Mouse (Mus musculus): ENCODE results near the gene Klf7.

The Klf7 gene

GRCm38 (mm10) chr1:64104665-64105064, 17.4 kb downstream of the Klf7 start:
- peak; percentile 92 for DNase-seq

DNA sequence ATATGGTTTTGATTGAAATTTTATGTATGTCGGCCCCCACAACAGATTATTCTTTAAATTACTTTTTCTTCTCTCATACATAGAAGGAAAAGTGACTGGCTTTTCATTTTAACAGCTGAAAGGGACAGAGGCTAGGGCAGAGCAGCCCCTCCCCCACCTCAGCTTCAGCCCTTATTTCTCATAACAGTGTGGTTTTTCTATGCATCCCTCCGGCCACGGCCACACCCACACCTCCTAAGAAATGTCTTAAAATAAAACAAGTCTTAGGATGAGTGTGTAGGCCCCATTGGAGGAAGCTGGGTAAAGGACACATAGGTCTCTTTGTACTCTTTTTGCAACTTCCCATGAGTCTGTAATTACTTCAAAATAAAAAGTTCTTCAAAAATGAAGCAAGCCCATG, 20.8 kb downstream of the Klf7 start:
- peak; percentile 49 for DNase-seq

- no peak for DNase-seq
Observed at GRCm38 (mm10) chr1:64098800-64099199, 23.3 kb downstream of the Klf7 start.

DNA sequence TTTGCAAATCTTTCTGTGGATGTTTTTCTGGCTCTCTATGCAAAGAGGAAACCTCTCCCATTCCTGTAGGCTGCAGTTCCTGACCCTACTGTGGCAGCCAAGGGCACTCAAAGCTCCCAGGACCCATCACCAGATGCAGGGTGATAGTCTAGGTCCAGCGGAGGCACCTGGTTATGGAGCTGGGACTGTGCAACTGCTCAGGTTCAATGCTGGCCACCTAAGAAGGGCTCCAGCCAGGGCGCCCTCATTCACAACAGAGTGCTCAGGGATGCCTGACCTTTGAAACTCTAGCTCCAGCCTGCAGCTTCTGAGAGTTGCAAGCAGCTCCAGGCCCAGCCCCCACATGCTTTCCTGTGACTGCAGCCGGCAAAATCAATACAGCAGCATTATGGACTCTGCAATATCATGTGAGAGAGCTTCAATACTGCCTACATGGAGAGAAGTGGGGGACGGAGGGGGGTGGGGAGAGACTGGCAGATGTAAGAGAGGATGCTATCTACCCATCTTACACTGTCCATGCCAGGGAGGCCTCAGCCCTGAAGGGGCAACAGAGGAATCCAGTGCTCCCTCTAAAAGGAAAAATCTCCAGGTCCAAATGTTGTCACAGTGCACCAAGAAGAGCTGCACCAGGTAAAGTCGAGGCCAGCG, 24.3 kb downstream of the Klf7 start:
- peak; percentile 97 for DNase-seq

- peak; percentile 92 for DNase-seq
Observed at GRCm38 (mm10) chr1:64093018-64093417, 29.1 kb downstream of the Klf7 start.

DNA sequence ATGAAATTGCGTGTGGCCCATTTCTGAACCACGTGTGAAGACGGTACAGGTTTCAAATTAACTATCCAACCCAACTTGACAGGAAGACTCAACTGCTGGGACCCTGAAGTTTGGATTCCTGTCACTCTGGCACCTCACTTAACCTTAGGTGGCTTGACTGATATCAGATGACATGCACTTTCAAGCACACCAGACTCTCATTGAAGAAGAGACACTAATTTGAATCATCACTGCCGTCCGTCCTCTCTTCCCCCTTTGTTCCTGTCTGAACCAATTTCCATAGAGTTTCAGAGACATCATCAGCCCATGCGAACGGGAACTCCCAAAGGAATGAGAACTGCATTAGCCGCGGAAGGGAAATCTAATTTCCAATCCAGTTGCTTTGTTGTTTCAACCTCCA, 30.5 kb downstream of the Klf7 start:
- DNase-seq: peak; percentile 68

GRCm38 (mm10) chr1:64090566-64090965, 31.5 kb downstream of the Klf7 start:
- DNase-seq: peak; percentile 76

GRCm38 (mm10) chr1:64089691-64090090, 32.4 kb downstream of the Klf7 start:
- peak; percentile 86 for DNase-seq

- DNase-seq: peak; percentile 96
Observed at GRCm38 (mm10) chr1:64088604-64089320, 33.3 kb downstream of the Klf7 start.

- DNase-seq: peak; percentile 99
Observed at GRCm38 (mm10) chr1:64087657-64088603, 34.2 kb downstream of the Klf7 start.

DNA sequence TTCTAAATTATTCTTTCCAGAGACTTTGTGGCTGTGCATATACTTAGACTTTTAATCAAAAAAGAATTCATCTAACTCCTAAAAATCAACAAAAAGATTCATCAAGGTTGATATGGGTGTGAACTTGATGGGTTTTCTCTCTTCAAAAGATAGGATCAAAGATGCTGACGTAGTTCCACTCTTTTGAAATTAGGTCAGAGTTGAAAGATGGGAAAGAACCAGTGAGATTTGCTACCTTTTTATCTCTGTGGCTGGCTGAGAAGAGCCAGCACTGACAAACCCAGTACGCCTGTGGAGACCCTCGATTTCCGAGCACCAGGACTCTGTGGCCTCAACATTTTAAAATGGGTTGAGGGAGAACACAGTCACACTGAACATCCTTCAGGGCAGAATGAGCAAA, 36.2 kb downstream of the Klf7 start:
- peak; percentile 7 for DNase-seq

- DNase-seq: no peak
Observed at GRCm38 (mm10) chr1:64085361-64085760, 36.7 kb downstream of the Klf7 start.

- peak; percentile 91 for DNase-seq
Observed at GRCm38 (mm10) chr1:64084706-64085105, 37.4 kb downstream of the Klf7 start.

DNA sequence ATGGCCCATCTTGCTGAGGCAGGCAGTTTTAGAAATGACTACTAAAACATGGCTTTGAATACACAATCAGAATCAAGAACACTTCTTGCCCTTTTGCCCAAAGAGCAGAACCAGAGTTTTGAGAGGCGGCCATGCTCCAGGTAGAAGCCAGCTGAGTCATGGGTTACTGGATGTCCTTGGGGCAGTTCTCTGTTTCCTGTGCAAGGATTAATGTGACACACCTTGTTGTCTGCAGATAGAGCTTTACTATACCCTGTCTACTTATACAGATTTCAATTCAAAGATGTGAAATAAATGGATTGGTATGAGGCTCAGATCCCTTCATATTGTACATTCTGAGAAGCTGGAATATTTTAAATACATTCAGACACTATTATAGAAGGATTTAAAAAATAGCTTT, 40.3 kb downstream of the Klf7 start:
- DNase-seq: no peak

- DNase-seq: peak; percentile 88
Observed at GRCm38 (mm10) chr1:64081217-64081616, 40.9 kb downstream of the Klf7 start.

DNA sequence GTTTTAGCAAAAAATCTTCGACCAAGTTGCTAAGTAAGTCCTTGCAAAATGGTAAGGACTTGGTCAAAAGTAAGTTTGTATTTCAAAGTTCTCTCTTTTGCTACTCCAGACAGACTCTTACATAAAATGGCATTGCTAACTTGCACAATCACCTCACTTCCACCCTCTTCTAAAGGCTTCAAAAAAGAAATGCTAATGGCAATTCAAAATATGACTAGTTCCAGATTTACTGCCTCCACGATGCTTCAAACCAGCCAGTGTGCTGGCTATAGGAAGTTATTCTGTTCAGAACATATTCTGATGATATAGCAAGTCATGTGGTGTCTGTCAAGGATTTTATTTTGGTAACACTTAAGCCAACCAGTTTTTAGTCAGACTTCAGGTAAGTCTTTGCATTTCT, 41.8 kb downstream of the Klf7 start:
- no peak for DNase-seq

DNA sequence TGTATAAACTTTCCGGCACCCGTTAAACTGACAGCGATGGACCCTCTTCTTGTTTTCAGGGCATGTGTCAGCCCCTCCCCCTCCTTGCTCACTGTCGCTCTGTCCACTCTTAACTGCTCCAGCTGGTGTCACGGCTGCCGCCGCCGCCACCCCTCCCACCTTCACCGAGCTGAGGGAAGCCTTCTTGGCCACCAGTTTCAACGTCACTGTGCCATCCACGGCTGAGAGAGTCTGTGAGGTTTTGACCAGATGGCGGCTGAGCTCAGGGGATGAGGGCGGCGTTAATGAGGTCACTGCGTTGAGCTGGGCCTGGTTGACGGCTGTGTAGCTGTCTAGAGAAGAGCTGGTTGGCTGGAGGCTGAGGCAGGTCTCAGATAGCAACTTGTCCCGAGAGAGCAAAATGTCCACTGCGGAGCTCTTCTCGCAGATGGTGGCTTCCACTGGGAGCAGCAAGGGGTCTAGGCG, 43.3 kb downstream of the Klf7 start:
- peak; percentile 98 for DNase-seq

GRCm38 (mm10) chr1:64078011-64078746, 43.9 kb downstream of the Klf7 start:
- peak; percentile 98 for DNase-seq

DNA sequence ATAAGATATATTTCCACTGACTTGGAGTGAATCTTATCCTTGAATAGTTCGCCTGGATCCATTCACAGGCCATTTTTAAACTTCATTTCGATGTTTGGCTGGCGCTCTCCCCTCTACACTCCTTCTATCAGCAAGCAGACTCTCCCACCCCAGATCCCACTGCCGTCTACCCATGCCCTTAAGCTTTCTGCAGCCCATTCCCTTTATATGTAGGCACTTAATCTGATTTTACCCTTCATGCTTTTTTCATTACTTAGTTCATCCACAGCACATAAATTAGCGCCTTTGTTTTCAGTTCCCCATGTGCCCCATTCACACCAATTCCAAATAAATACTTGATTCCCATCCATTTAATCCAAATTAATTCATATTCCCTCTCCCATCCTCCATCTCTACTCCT, 48.0 kb downstream of the Klf7 start:
- DNase-seq: no peak

- DNase-seq: no peak
Observed at GRCm38 (mm10) chr1:64070947-64071346, 51.1 kb downstream of the Klf7 start.

DNA sequence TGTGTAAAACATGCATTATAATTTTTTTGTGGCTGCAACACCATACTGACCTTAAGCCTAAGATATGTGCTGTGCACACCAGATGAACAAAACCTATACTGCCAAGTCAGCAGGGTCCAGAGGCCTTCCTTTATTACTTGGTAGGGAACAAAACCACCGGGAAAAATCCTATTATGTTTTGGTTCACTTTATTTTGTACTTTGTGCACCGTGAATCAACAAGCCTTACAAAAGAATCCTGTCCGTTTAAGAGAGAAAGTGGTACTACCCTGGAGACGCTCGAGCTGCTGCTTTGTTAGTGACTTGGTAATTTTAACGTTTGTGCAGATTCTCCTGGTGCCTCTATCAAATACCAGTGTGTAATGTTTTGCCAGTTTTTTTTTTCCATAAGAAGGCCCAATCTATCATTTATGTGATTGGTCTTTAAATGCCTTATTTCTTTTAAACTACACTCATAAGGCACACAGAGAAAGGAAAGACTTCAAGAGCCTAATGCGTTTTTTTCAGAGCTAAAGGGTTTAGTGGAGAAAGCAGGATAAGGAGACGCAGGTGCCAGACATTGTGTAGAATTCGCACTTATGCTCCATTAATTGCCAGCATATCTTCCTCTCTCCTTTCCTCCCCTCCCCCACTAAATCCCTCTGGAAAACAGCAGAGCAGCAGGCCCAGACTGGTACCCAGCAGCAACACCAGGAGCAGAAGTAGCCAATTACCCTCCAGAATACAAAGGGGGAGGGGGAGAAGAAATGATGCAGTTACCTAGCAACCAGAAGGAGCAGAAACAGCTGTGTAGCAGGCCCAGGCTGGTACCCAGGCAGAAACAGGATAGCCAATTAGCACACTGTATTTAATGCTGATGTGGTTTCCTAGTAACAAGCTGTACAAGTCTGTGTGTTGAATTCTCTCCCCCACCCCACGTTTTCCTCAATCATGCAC, 55.5 kb downstream of the Klf7 start:
- DNase-seq: no peak
